Mouse (Mus musculus) mature B cell (primary cell): Measurements from ENCODE around the gene Plin1.

Experiments used
- in situ Hi-C: fragments of 300-500 bp; cut with MboI; formaldehyde crosslinking; loops from 2 replicates; pipeline ENCODE4 v1.14.3; 2019

The Plin1 gene

DNA sequence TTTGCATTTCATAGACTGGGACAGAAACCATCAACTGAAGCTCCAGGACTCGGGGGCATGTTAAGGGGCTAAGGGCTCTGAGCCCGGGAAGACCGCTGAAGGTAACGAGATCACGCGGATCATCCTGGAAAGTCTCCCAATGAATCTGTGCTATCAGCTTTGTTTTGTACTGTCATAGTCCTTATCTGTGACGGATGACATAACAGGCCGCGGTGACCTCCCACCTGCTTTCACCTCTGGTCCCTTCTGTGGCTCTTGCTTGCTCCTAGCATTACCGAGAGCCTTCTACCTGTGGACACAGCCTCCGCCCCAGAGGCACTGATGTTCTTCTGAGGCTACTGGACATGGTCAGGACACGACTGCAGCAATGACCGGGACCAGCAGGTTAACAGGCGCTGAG lies 3.8 kb upstream of the Plin1 start:
- in situ Hi-C loops, result no loop called here

DNA sequence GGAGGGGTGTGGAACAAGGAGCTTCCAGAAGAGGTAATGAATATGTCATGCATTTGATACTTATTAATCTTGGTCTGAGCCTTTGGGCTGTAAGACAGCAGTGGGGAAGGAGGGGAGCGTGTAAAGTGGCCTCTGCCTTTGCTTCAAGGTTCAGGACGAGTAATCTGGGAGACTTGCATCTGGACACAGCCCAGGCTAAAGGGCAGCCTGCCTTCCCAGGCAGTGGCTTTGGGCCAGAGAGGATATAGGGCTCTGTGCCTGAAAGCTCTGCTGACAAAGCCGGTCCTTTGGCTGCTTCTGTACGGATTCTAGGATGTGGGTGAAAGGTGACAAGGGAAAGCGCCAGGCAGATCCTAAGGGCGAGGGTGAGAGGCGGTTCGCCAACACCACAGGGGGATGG lies 1.9 kb upstream of the Plin1 start:
- in situ Hi-C loops, result no loop called here

DNA sequence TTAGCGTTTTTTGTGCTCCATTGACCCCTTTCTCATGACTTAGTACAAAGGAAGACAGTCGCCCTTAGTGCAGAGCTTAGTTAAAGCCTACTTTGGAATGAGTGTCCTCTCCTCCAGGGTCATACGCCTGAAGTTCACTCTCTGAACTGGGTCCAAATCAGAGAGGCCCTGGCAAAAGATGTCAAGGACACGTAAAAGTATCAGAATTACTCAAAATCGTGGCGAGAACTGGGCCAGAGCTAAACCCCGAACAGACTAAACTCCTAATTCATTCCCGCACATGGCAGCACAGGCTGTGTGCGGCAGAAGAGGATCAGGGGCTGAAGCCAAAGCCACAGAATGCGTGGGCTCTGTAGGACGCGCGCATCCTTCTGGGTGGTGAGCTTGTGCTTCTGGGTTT lies 1.3 kb downstream of the Plin1 start:
- in situ Hi-C loops, result no loop called here

DNA sequence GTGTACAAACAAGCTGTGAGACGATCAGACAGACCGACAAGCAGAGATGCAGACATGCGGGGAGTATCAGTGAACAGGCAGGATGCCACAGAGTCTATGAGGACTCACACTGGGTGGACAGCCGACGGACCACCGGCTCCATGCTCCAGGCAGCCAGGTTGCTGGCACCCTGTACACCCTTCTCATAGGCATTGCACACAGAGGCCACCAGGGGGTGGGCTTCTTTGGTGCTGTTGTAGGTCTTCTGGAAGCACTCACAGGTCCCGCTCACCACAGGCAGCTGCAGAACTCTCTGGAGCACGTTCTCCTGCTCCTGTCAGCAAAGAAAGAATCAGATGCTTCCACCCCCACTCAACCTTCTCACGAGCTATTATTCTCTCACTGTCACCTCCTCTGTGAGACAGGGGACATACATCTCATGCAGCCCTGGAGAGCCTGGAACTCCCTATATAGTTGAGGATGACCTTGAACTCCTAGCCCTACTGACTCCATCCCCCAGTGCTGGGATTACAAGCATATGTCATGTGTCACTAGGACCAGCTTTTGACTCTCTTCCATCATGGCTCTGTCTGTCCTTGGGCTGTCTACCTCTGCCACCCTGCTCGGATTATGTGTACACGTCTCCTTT lies 2.8 kb downstream of the Plin1 start:
- in situ Hi-C loops, result no loop called here

DNA sequence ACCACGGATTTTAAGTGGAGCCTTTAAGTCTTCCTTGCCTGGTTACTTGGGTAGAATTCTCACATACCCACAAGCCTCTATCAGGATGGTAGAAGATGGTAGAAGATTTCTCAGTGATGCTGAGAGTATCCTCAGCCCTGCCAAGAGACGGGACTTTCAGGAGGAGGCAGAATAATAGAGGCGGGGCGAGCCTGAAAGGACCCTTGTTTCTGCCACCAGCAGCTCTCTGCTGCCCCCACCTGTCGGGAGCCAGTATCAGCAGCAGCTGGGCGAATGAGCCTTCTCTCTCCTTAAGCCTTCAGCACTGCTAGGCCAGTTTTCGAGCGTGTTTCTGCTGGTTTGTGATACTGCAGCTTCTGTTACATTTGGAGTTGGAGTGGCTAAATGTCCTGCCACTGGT lies 3.5 kb downstream of the Plin1 start:
- in situ Hi-C loops, result no loop called here

DNA sequence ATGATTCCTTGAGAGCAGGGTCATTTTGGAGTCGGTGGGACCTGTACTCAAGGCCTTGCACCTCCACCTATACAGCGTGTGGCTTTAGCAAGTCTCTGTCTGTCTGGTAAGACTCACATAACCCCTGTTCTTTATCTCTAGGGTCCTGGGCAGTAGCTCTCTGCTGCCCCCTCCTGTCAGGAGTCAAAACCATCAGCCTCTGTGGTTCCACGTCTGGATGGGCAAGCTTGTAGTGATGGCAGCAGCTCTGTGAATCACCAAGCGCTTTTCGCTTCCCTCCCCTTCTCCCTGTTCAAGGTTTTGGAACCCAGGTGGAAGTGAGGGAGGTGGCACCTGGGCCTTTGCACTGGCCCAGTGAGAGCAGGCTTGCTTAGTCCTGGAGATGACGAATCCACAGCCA lies 4.5 kb downstream of the Plin1 start:
- in situ Hi-C loops, result no loop called here

DNA sequence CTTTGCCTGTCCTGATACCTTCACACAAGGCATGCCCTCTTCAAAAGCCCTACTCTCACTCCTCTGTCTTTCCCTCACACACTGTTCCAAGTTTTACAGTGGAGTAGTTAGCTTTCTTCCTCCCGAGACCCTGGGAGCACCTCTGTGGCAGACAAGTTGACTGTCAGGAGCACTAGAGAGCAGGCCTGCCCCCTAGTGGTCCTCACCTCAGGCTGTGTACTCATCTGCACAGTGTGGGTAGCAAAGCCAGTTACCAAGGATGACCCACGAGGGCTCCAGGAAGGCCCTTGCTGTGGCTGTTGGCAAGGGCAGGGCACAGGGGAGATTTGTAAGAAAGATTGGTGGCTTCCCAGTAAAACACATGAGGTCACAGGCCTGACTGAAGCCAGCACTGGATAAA lies 5.6 kb downstream of the Plin1 start:
- in situ Hi-C loops, result no loop called here

DNA sequence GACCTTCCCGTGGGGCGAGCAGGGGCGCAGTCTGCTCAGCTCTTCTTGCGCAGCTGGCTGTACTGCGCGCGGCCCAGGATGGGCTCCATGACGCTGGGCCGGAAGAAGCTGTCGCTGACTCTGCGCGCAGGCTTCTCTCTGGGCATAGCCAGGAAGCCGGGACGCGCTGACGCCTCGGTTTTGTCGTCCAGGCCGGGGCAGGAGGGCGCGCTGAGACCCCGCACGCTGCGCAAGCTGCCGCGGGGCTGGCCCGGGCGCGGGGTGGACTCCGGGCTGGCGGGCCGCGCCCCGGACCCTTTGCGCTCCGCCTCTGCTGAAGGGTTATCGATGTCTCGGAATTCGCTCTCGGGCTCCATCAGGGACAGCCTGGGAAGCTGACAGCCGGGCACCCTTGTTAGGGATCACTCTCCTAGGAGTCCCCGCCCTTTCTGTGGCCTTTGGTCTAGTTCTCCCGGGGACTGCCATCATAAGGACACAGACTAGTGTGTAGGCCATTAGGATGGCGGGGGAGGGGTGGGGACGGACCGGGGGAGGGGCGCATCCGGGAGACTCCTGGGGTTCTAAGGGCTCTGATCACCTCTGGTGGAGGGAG lies 11.2 kb downstream of the Plin1 start:
- in situ Hi-C loops, result no loop called here

DNA sequence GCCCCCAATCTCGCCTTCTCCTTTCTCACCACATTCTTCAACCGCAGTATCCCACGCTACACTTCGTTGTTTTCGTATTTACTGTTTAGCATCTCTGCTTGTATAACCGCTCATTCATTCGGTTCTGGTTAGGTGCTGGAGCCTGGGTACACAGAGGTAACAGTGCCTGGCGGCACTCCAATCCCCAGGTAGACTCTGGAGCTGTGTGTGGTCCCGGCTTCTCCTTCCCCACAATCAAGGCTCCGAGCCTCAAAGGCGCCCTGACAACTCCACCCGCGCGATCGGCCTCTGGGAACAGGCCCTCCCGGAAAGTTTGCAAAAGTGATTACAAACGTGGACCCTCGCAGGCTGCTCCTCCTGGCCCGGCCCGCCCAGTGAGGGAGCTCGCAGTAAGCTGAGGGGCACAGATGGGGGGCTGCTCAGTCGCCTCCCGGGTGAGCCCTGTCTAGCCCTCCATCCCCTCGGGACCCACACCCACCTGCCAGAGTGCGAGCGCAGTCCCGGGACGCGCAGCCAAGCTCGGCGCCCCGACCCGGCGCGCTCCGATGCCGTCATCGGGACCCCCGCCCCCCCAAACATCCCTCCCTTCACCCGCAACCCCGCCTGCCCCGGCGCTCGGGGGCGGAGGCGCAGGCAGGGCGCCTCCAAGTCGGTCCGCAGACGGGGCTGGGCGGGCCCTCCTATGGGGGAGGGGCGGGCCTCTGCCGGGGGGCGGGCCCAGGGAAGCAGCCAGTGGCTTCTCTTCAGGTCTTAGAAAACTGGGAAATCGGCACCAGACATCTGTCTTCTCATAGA lies 17.3 kb downstream of the Plin1 start, which contains the start of gene Kif7:
TSS of gene Kif7 (minus strand) at position 534 of the 795 bp plus-strand sequence.
- in situ Hi-C loops, result no loop called here

DNA sequence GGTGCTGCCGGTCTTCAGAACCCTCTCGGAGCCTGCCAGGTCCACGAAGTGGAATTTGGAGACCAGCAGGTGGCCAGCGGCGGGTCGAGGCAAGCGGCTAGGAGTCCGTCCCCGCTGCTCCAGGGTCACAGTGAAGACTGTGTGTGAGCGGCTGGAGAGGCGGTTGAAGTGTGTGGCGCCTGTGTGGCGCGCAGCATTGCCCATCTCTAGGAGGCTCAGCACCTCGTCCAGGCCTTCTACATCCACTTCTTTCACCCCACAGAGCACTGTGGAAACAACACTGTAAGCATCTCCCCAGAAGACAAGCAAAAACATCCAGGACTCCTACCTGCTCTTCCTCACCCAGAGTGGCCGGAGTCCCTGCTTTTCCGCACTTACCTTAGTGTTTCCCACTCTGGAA lies 21.9 kb downstream of the Plin1 start:
- in situ Hi-C loops, result no loop called here

DNA sequence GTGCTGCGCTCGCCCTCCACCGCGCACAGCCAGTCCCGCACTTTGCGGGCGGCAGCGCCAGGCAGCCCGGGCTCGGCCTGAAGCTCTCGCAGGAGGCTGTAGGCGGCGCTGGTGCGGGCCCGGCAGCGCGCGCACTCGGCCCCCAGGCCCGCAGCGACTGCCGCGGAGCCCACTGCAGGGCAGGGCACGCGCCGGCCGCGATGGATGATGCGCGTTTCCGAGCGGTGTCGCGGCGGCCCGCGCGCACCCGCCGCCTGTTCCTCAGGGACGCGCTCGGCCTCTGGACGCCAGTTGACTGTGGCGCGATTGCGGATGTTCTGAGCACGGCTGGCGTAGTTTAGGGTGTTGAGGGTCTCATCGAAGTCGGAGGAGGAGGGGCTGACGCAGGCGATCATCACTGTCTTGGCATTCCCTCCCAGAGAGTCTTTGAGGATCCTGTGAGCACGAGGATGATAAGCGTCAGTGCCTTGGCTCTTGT lies 22.5 kb downstream of the Plin1 start:
- in situ Hi-C loops, result no loop called here

DNA sequence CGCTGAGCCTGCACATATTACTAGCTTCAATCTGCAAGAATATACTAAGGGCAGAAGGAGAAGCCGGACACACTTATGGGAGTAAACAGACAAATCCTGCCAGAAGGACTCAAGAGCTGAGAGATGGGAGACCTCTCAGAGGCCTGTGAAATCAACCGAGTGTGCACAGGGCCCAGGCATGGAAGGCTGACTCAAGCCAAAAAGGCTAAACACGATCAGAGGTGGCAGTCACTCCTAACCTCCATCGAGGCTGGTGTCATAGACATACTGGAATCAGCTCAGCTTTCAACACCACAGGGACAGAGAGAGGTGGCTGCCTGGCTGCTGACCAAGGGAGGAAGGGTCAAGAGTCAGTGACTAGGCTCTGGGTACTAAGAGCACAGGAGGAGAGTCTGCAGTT lies 27.5 kb downstream of the Plin1 start:
- in situ Hi-C loops, result no loop called here

DNA sequence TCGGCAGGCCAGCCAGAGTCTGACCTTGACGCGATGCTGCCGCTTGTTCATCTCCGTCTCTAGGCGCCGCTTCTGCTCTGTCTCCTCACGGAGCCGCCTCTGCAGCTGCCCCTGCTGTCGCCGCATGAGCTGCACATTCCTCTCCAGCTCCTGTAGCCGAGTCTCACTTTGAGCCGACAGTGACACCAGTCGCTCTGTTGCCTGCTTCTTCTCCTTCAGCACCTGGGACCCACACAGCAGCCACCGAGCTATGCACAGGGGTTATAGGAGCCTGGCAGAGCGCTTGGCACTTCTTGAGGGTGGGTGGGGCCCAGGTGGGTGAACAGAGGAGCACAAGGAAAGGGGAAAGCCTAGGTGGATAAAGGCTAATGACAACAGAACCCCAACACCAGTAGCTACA lies 29.9 kb downstream of the Plin1 start:
- in situ Hi-C loops, result no loop called here

DNA sequence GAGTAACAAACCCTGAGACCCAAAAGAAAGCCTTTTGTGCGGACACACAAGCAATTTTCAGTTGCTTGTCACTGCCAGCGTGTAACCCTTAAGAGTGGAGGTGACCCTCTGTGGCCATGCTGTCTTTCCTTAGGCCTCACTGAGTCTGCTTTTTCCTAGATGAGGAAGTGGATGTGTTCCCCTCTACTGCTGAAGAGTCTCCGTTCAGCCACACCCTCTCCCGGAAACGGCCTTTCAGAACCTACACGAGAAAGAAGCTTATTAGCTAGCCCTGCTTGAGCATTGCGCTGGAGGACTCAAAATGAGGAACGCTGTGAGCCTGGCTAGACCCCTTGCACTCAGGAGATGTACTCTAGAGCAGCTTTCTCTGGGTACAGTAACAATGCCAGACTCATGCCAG lies 36.2 kb downstream of the Plin1 start:
- in situ Hi-C loops, result no loop called here

DNA sequence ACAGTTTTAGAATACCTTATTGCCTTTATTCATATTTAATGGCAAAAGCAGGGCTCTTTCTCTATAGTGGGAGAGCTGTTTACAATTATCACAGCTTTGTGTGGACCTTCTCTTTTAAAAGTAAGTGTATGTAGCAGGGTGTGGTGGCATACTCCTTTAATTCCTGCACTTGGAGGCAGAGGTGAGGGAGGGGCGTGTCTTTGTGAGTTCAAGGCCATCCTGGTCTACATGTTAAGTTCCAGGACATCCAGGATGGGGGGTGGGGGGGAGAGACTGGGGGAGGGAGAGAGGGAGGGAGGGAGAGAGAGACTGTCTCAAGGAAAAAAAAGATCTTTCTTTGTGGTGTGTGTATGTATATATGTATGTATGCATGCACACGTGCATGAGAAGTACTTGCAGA lies 52.5 kb downstream of the Plin1 start:
- in situ Hi-C loops, result no loop called here

DNA sequence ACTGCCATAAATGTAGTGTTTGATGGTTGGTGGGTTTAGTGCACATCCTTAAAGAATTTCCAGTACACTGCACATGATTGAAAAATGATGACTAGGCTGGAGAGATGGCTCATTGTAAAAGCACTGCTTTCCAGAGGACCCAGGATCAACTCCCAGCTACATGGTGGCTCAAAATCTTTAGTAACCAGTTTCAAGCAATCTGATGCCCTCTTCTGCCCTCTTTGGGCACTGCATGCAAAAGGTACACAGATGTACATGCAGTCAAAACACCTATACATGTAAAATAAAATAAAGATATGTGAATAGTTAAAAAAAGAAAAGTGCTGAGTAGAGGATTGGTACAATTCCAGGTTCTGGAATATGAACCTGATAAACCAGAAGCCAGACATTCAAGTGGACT lies 53.5 kb downstream of the Plin1 start:
- in situ Hi-C loops, result no loop called here

DNA sequence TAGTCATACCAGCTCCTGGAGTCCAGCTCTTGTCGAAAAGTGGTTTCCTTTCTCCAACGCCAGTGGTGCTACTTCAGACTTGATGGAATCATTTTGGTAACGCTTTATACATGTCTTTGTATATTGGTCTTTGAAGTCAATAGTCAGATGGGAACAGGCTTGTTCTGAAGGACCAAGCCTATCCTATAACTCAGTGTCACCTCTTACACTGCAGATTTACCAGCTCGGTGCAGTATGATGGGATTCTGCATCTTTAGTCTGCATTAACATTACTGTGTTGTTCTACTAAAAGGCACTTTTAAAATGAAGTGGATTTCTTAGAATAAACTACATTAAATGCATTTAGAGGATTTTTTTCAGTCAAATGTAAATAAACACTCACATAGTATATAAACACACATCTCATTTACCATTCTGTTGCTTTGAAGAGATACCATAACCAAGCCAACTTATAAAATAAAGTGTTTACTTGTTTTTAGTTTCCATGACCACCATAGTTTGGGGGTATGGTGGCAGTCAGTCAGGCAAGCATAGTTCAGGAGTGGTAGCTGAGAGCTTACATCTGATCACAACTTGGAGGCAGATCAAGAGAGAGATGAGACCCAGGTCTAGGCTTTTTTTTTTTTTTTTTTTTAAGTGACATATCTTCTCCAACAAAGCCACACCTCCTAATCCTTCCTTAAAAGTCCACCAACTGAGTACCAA lies 61.7 kb downstream of the Plin1 start:
- in situ Hi-C loops, result no loop called here
